Mouse (Mus musculus) ES-Bruce4 (cell line): ENCODE measurements around the gene Vasn. TPM values are rescaled to one million over a fixed set of nuclear protein-coding genes. Genes with fewer than 3 reads are reported as not detected.
A peak's percentile ranks its signal among the peaks of the same experiment; 100 is the strongest.

Experiments used
- H3K27ac ChIP-seq: 2 replicates; pipeline ENCODE4 v1.5.1; 2012; ENCODE audit warnings: low read length, inconsistent platforms; ENCODE audit not compliant: insufficient read depth
- H3K27me3 ChIP-seq: 2 replicates; pipeline ENCODE4 v1.6.1; 2012; ENCODE audit warnings: mild to moderate bottlenecking, low read length, inconsistent platforms; ENCODE audit not compliant: control insufficient read depth, poor library complexity, insufficient read depth, severe bottlenecking
- H3K36me3 ChIP-seq: 2 replicates; pipeline ENCODE4 v1.6.1; 2012; ENCODE audit warnings: inconsistent platforms, mild to moderate bottlenecking, low read length, moderate library complexity; ENCODE audit not compliant: control insufficient read depth, poor library complexity, insufficient read depth, severe bottlenecking
- H3K4me1 ChIP-seq: one replicate; pipeline ENCODE4 v1.8.1; 2011; ENCODE audit warnings: low read length; ENCODE audit not compliant: control insufficient read depth, insufficient read depth
- H3K4me3 ChIP-seq: 2 replicates; pipeline ENCODE4 v1.5.1; 2011; ENCODE audit warnings: low read depth, mild to moderate bottlenecking, low read length
- H3K9ac ChIP-seq: 2 replicates; pipeline ENCODE4 v1.6.1; 2012; ENCODE audit warnings: low read depth, mild to moderate bottlenecking, inconsistent platforms; ENCODE audit not compliant: poor library complexity, severe bottlenecking
- H3K9me3 ChIP-seq: replicated peaks from 2 replicates; pipeline ENCODE4 v1.6.1; 2012; ENCODE audit warnings: mild to moderate bottlenecking, low read length, inconsistent platforms; ENCODE audit not compliant: control insufficient read depth, poor library complexity, insufficient read depth, severe bottlenecking
- CTCF ChIP-seq: IDR thresholded peaks from one replicate; pipeline ENCODE4 v1.8.1; 2011; ENCODE audit warnings: low read depth, low read length
- EP300 ChIP-seq: IDR thresholded peaks from 2 replicates; pipeline ENCODE4 v1.6.1; 2011; ENCODE audit warnings: low read depth, low read length; ENCODE audit not compliant: insufficient read depth
- POLR2A ChIP-seq: IDR thresholded peaks from one replicate; pipeline ENCODE4 v1.8.1; 2011; ENCODE audit warnings: low read length; ENCODE audit not compliant: insufficient read depth
- polyA plus RNA-seq: library from polyadenylated mRNA; stranded (reverse); fragments of >200 nt; gene quantifications from 2 replicates; pipeline ENCODE4 v1.2.4, GENCODE M21; 2011; ENCODE audit warnings: low read depth; ENCODE audit not compliant: missing spikeins, insufficient read depth, insufficient read length

Vasn gene
- polyA plus RNA-seq, 1 experiment: 6.2 TPM

DNA sequence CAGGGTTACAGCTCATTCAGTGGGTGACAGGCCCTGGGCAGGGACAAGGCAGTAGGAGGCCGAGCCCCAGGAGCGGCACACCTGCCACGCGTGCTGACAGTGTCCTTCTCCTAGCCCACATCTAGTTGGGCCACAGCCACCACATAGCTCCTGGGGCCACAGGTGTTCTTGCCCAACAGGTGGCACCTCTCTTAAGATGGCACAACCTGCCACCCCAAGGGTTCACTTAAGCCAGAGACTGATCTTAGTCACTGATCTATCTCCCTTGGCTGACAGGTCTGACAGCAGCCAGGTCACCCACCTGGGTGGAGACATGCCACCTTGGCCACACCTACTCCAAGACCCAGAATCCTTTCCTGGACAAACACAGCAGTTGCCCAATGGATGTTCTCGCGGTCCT lies 3.2 kb downstream of the Vasn start:
- Histone ChIP-seq H3K9me3 (no peaks in the 10 kb centered on the region), H3K27me3 (no peaks in the 10 kb centered on the region), H3K4me1 (no peaks in the 10 kb centered on the region), H3K9ac (no peak overlapping the region), H3K27ac (no peak overlapping the region), H3K4me3 (no peak overlapping the region), H3K36me3 (no peaks in the 10 kb centered on the region)
- TF ChIP-seq EP300 (no peak), CTCF (no peak), POLR2A (no peak)

DNA sequence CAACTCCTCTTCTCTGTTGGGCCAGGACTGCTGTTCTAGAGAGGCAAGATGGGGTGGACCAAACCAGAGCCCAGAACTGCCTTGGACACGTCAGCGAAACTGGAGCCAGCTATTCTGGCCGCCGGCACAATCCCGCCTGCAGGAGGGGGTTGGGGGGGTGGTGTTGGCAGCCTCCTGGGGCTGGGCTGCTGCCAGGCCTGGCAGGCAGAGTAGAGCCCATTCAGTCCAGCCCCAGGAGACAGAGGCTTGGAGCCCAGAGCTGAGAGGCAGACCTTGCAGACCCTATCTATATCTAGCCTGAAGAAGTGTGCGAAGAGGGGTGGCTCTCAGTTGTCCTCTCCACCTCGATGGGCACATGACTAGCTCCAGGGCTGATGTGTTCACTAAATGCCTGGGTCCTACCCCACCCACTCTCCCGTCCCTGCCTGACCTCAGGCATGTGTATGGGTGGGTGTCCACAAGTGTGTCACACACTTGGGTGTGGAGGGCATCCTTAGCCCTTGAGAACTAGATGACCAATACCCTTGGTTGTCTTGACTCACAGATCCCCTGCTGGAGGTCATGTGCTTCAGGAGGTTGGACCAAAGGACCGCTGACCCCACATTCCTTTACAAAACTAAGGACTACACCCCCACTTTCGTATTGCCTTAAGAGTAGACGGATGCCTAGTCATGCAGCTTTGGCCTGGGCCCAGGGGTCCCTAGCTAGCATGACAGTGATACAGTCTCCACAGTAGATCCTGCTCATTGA lies 4.1 kb downstream of the Vasn start:
- no peaks in the 10 kb centered on the region for H3K9me3 ChIP-seq
- H3K27me3 ChIP-seq: no peaks in the 10 kb centered on the region
- no peaks in the 10 kb centered on the region for H3K36me3 ChIP-seq
- no peak overlapping the region for H3K27ac ChIP-seq
- H3K9ac ChIP-seq: no peak overlapping the region
- H3K4me1 ChIP-seq: no peaks in the 10 kb centered on the region
- no peak for TF ChIP-seq EP300
- no peak for TF ChIP-seq POLR2A
- TF ChIP-seq CTCF: no peak
- H3K4me3 ChIP-seq: no peak overlapping the region

DNA sequence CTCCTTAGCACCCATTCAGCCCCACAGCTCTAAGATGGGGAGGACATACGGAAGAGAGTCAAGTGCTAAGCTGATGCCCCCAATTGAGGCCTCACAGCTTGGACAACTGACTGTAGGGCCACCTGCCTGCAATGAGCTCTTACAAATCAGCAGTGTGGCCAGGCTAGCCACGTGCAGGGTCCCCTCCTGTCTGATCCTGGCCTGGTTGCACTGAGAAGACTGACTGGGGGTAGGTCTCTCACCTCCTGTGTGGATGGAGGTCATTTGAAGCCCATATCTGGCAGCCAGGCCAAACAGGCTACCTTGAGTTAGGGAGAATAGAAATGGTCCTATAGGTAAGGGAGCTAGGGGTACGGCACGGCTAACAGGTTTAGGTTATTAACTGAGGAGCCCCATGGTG lies 6.1 kb downstream of the Vasn start:
- H3K4me1 ChIP-seq: no peaks in the 10 kb centered on the region
- H3K9me3 ChIP-seq: no peaks in the 10 kb centered on the region
- no peak overlapping the region for H3K4me3 ChIP-seq
- TF ChIP-seq CTCF (no peak), EP300 (no peak), POLR2A (no peak)
- no peaks in the 10 kb centered on the region for H3K36me3 ChIP-seq
- H3K27me3 ChIP-seq: no peaks in the 10 kb centered on the region
- no peak overlapping the region for H3K9ac ChIP-seq
- H3K27ac ChIP-seq: no peak overlapping the region

DNA sequence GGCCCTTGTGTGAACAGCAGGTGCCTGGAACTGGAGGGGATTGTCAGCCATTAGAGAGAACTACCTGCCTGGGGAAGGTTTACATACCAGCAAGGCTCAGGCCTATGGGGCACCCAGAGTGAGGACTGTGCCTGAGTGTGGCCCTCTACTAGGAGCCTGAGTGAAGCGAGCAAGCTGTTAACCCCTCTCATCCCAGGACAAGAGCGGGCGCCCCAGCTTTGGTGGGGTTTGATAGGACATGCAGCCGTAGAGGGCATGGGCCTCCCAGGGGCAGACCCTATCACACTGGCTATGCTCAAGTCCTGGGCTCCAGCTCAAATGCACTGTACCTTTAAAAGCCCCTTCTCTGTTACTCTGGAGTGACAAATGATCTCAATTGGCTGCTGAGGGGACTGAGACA lies 7.1 kb downstream of the Vasn start:
- H3K9ac ChIP-seq: no peak overlapping the region
- H3K27ac ChIP-seq: no peak overlapping the region
- no peak overlapping the region for H3K4me3 ChIP-seq
- no peaks in the 10 kb centered on the region for H3K27me3 ChIP-seq
- H3K4me1 ChIP-seq: no peaks in the 10 kb centered on the region
- TF ChIP-seq EP300: no peak
- no peak for TF ChIP-seq CTCF
- no peak for TF ChIP-seq POLR2A
- no peaks in the 10 kb centered on the region for H3K9me3 ChIP-seq
- H3K36me3 ChIP-seq: no peaks in the 10 kb centered on the region

DNA sequence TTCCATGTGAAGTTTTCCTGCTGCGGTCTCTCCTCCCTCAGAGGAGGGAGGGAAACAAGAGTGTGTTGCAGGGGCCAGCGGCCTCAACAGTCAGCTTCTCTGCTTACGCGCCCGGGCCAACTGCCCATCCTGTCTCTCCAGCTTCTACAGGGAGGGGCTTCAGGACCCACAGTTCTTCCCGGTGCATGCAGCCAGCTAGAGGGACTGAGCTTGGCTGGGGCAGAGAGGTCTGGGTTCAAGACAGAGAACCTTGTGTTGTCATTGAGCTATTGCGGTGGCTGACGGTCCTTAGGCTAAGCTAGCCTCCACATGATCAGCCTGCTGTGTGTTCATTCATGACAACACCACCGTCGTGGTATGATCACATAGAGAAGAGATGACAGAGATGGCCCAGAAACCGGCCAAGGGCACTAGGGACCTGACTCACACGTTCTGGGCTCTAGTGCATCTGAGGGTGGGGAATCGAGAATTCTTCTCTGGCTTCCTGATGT lies 8.0 kb downstream of the Vasn start:
- no peak overlapping the region for H3K9ac ChIP-seq
- no peaks in the 10 kb centered on the region for H3K9me3 ChIP-seq
- H3K27ac ChIP-seq: no peak overlapping the region

DNA sequence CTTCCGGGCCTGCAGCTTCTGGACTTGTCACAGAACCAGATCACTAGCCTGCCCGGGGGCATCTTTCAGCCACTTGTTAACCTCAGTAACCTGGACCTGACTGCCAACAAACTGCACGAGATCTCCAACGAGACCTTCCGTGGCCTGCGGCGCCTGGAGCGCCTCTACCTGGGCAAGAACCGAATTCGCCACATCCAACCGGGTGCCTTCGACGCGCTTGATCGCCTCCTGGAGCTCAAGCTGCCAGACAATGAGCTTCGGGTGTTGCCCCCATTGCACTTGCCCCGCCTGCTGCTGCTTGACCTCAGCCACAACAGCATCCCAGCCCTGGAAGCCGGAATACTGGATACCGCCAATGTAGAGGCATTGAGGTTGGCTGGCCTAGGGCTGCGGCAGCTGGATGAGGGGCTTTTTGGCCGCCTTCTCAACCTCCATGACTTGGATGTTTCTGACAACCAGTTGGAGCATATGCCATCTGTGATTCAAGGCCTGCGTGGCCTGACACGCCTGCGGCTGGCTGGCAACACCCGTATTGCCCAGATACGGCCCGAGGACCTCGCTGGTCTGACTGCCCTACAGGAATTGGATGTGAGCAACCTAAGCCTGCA lies 8.8 kb downstream of the Vasn start:
- Histone ChIP-seq H3K27ac (no peak overlapping the region), H3K9ac (no peak overlapping the region), H3K36me3 (no peaks in the 10 kb centered on the region), H3K9me3 (no peaks in the 10 kb centered on the region), H3K4me1 (no peaks in the 10 kb centered on the region), H3K4me3 (peak overlapping the region; percentile 10), H3K27me3 (no peaks in the 10 kb centered on the region)
- TF ChIP-seq POLR2A: no peak
- no peak for TF ChIP-seq EP300
- no peak for TF ChIP-seq CTCF

More for the DNA sequence above, 8.0 kb downstream of the Vasn start:
- Histone ChIP-seq H3K36me3 (no peaks in the 10 kb centered on the region), H3K27me3 (no peaks in the 10 kb centered on the region), H3K4me1 (no peaks in the 10 kb centered on the region), H3K4me3 (no peak overlapping the region)
- TF ChIP-seq CTCF (no peak), EP300 (no peak), POLR2A (no peak)
